Mouse (Mus musculus): ENCODE data around the gene Hmga1b. TPM values are rescaled to one million over a fixed set of nuclear protein-coding genes. Genes with fewer than 3 reads are reported as not detected.
"Not testable (repeated sequence)": the region's sequence is repeated elsewhere in the genome, so short reads cannot be mapped to it uniquely, and the experiment has no call there.

Hmga1b gene
- total RNA-seq, 2 experiments from 2014 or later, result 5.7 to 12.6 TPM

GRCm38 (mm10) chr11:120779876-120780275, 17.3 kb downstream of the Hmga1b start:
- no peak for ATAC-seq (replicated peaks; ENCODE audit: low FRiP score, poor library complexity, severe bottlenecking)

DNA sequence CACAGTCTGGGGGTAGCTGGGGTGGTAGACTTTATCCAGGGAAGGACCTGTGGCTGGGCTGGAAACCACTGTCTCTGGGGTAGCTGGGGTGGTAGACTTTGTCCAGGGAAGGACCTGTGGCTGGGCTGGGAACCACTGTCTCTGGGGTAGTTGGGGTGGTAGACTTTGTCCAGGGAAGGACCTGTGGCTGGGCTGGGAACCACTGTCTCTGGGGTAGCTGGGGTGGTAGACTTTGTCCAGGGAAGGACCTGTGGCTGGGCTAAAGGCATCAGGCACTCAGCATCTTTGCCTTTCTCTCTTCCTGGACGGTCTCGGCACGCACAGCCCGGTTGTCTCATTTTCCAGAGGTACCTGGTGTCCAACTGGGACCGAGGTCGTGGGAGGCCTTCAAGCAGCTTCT, 18.8 kb downstream of the Hmga1b start:
- not testable (repeated sequence) for ATAC-seq (replicated peaks; ENCODE audit: low FRiP score, poor library complexity, severe bottlenecking)

DNA sequence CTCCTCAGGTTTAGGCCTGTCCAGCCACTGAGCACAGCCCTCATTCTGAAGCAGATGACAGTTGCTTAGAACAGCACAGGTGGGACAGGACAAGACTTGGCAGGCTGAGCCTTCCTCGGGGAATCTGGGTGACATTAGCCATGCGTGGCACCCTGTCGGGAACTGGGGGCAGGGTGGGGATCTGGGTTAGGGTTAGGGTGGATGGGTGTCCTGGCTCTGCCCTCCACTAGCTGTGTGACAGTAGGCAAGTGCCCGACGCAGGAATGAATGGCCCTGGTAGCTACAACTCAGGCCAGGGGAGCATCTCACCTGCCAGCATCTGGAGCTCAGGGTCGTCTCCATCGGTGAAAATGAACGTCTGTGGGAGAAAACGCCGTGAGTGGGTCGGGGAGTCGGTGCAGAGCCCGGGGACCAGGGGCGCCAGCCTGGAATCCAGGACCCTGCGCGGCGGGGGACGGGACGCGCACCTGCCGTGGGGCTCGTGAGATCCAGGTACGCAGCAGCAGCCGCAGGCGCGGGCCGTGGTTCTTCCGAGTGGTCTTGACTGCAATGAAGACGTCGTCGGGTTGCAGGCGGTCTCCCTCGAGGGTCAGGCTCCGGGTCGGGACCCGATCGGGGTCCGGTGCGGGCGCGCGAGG, 21.0 kb downstream of the Hmga1b start:
- no peak for ATAC-seq (replicated peaks; ENCODE audit: low FRiP score, poor library complexity, severe bottlenecking)

GRCm38 (mm10) chr11:120784064-120784791, 21.6 kb downstream of the Hmga1b start, which contains the start of the genes Rfng and Gps1:
Gene Rfng (minus strand): TSS chr11:120784207.
Gene Gps1 (plus strand): TSS chr11:120784272.
- ATAC-seq (replicated peaks; ENCODE audit: low FRiP score, poor library complexity, severe bottlenecking), result peak; percentile 77

DNA sequence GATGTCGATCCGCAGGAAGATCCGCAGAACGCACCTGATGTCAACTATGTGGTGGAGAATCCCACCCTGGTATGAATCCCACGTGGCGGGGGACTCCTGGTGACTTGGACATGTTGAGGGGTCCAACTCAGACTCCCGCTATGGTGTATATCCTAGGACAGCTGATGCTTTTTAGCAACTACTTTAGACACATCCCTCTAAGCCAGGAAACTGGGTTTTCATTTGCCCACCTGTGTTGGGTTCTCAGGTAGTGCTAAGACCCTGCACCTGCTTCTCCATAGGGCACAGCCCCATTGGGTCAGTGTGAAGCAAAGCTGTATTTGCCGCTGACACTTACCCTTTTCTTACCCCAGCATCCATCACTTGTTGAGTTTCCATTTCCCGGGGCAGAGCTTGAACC, 22.6 kb downstream of the Hmga1b start:
- no peak for ATAC-seq (replicated peaks; ENCODE audit: low FRiP score, poor library complexity, severe bottlenecking)

GRCm38 (mm10) chr11:120788460-120788859, 25.9 kb downstream of the Hmga1b start:
- not testable (repeated sequence) for ATAC-seq (replicated peaks; ENCODE audit: low FRiP score, poor library complexity, severe bottlenecking)

- no peak for ATAC-seq (replicated peaks; ENCODE audit: low FRiP score, poor library complexity, severe bottlenecking)
These were observed 26.8 kb downstream of the Hmga1b start for GRCm38 (mm10) chr11:120789355-120789754.

- ATAC-seq (replicated peaks; ENCODE audit: low FRiP score, poor library complexity, severe bottlenecking), result no peak
These were observed 27.2 kb downstream of the Hmga1b start for GRCm38 (mm10) chr11:120789810-120790209.

GRCm38 (mm10) chr11:120792652-120793051, 30.1 kb downstream of the Hmga1b start:
- ATAC-seq (replicated peaks; ENCODE audit: low FRiP score, poor library complexity, severe bottlenecking), result no peak

- ATAC-seq (replicated peaks; ENCODE audit: low FRiP score, poor library complexity, severe bottlenecking), result peak; percentile 85
These were observed 33.4 kb downstream of the Hmga1b start, which contains the start of gene Dus1l for GRCm38 (mm10) chr11:120795756-120796613. Gene Dus1l (minus strand): TSS chr11:120796403.

GRCm38 (mm10) chr11:120796614-120796946, 34.0 kb downstream of the Hmga1b start:
- ATAC-seq (replicated peaks; ENCODE audit: low FRiP score, poor library complexity, severe bottlenecking), result peak; percentile 27

DNA sequence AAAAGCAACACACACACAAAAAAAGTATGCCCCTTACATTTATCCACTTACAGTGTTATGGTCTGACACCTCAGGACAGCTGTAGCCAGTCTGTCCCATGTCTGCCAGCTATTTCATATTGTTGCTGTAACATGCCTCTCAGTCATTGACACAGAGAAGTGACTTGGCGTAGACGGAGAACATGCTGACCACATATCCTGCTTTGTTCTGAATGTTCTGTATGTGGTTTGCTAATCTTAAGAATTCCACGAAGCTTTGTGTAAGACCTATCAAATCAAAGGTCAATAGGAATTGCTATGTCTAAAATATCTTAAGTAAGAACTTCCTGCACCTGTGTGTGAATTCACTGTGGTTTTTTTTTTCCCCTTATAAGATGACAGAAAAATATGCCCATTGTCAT, 35.6 kb downstream of the Hmga1b start:
- no peak for ATAC-seq (replicated peaks; ENCODE audit: low FRiP score, poor library complexity, severe bottlenecking)

DNA sequence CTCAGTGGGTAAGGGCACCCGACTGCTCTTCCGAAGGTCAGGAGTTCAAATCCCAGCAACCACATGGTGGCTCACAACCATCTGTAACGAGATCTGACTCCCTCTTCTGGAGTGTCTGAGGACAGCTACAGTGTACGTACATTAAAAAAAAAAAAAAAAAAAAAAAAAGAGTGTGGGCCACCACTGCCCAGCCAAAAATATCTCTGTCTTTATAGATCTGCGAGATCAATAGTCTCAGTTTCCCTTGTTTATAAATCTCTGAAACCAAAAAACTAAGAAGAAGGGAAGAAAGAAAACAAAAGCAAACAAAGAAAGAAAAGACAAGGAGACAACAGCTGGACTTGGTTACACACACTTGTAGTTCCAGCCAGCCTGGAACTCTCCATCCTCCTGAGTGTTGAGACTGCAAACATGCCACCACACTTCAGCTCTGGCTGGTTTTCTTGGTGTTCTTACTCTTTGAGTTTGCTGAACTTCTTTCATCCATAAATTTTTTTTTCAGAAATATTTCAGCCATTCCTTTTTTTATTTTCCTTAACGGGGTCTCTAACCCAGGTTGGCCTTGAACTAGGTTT, 36.8 kb downstream of the Hmga1b start:
- ATAC-seq (replicated peaks; ENCODE audit: low FRiP score, poor library complexity, severe bottlenecking), result no peak

DNA sequence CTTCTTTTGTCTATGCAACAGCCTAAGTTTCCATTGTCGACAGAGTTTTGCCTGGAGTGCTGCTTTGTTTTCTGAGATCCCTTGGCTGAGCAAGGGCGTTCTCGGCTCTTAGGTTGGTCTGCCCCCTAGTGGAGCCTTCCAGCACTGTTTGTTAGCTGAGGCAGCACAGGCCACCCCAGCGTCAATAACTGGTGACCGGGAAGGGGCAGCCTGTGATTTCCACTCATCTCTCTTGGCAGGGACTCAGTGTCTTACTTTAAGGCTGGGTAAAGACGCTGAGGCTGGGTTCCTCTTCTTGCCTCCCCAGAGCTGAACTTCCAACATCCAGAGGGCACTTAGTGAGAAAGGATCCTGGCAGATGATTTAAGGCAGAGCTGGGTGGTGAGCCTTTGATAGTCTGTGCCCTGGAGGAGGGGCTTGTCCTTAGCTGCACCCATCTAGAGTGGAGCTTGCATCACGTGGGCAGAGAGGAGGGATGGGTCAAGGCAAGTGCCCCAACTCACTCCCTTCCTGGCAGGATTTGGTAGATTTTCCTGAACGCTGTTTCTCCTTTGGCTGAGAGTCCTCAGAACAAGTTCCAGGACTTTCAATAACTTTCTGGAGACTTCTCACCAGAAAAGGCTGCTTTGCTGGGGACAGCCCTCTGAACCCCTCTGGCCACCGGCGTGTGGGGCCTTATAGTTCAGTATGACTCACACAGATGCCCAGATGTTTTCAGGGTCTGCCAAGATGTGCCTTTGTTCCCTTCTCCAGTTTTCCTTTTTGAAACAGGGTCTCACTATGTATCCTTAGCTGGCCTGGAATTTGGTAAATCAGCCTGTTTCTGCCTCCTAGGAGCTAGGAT, 37.7 kb downstream of the Hmga1b start:
- ATAC-seq (replicated peaks; ENCODE audit: low FRiP score, poor library complexity, severe bottlenecking), result peak; percentile 74

- no peak for ATAC-seq (replicated peaks; ENCODE audit: low FRiP score, poor library complexity, severe bottlenecking)
These were observed 41.7 kb downstream of the Hmga1b start for GRCm38 (mm10) chr11:120804274-120804673.

- no peak for ATAC-seq (replicated peaks; ENCODE audit: low FRiP score, poor library complexity, severe bottlenecking)
These were observed 42.2 kb downstream of the Hmga1b start for GRCm38 (mm10) chr11:120804769-120805168.

DNA sequence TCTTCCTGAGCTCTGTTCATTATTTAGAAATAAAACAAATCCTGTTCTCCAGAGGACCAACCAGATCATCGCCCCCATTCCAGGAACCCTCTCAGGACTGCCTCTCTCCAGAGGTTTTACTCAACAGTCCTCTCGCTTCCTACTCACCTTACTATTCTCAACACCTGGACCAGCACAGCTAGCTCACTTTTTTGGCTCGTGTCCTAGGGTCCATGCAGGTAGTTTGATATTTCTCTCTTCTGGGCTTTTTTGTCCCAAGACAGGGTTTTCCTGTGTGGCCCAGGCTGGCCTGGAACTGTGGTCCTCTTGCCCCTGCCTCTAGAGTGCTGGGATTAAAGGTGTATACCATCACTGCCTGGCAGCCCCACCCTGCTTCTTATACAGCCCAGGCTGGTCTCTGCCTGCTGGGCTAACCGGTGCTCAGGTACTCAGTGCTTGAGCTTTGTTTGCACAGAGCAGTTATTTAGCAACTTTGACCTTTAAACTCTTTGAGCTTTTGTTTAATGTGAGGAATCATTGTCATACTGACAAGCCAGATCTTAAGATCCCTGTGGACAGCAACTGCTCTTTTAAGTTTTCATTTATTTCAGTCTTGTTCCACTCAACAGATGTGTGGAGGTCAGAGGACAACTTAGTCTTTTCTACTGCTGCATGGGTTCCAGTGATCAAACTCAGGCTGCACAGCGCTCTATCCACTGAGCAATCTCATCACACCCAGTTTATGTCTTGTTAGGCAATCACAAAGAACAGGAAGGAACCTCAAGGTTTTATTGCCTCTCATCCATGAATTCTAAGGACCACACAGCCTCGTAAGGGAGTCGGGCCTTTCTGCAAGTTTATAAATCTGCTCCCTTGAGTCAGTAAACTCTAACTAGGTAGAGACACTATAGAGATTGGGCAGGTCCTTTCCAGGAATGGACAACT, 43.0 kb downstream of the Hmga1b start:
- no peak for ATAC-seq (replicated peaks; ENCODE audit: low FRiP score, poor library complexity, severe bottlenecking)

- ATAC-seq (replicated peaks; ENCODE audit: low FRiP score, poor library complexity, severe bottlenecking), result no peak
These were observed 45.4 kb downstream of the Hmga1b start for GRCm38 (mm10) chr11:120808010-120808409.
